Mouse (Mus musculus) spleen, embryonic (tissue): ENCODE data around the gene Ctsc.

Experiments used
- CTCF ChIA-PET: fragments of 350-600 bp; sonication (Branson Sonifier 250); formaldehyde crosslinking; loops from one replicate; lab custom pipeline; 2022; lab: Charles Lee

Ctsc gene

GRCm38 (mm10) chr7:88295989-88296388 lies 18.1 kb downstream of the Ctsc start:
- CTCF ChIA-PET: no interaction called here

DNA sequence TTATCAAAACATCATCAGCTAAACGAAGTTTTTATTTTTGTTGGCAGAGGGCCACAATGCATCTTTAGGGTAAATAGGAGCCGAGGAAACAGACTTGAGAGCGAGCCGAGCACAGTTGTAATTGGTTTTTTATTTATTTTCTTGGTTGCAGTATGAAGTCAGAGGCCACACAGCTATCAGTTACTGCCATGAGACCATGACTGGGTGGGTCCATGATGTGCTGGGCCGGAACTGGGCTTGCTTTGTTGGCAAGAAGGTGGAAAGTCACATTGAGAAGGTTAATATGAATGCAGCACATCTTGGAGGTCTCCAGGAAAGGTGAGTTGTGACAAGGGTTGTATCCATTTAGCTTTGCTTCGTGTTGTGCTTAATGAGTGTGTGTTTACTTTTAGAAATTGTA lies 19.0 kb downstream of the Ctsc start:
- CTCF ChIA-PET: no interaction called here

DNA sequence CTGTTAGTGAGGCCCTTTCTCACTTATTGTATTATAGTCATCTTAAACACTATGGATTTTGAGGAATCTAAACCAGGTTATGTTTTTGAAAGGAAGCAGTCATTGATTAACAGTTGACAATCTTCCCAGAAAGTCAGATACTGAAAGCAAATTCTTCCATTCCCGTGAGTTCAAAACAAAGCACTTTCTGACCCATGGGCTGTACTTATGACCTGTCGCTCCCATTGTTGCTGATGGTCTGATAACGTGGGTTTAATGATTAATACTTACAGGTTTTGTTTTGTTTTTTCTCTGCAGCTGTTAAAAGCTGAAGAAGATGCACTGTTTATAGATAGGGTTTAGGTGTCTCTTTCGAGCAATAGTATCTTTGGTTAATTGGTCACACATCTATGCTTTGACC lies 27.9 kb downstream of the Ctsc start:
- CTCF ChIA-PET: no interaction called here

GRCm38 (mm10) chr7:88306725-88307124 lies 28.8 kb downstream of the Ctsc start:
- CTCF ChIA-PET: interaction anchor here (0.6 kb wide), 1 partner anchor 59 kb away, joined by 6 read pairs; no protein-coding TSS in a partner anchor

GRCm38 (mm10) chr7:88310398-88311180 lies 32.7 kb downstream of the Ctsc start:
- CTCF ChIA-PET: no interaction called here

GRCm38 (mm10) chr7:88316408-88316807 lies 38.5 kb downstream of the Ctsc start:
- CTCF ChIA-PET: no interaction called here

- CTCF ChIA-PET: no interaction called here
These were observed 40.6 kb downstream of the Ctsc start for GRCm38 (mm10) chr7:88318474-88318873.

DNA sequence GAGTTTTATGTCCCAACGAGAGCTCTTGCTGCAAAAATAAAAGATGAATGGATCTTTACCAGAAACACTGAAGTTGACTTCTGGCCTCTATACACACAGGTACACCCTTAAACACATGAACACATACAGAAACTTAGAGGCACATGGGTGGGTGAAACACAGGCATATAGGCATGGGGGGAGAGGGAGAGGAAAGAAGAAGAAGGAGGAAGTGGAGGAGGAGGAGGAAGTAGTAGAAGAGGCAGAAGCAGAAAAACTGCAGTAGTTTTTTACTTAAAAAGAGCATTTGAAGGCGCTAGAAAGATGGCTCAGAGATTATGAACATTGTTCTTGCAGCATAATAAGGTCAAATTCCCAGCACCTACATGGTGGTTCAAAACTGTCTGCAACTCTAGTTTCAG lies 41.0 kb downstream of the Ctsc start:
- CTCF ChIA-PET: no interaction called here

- CTCF ChIA-PET: interaction anchor here (0.6 kb wide), 1 partner anchor 113 kb away, joined by 3 read pairs; no protein-coding TSS in a partner anchor
These were observed 41.7 kb downstream of the Ctsc start for GRCm38 (mm10) chr7:88319414-88320140.

DNA sequence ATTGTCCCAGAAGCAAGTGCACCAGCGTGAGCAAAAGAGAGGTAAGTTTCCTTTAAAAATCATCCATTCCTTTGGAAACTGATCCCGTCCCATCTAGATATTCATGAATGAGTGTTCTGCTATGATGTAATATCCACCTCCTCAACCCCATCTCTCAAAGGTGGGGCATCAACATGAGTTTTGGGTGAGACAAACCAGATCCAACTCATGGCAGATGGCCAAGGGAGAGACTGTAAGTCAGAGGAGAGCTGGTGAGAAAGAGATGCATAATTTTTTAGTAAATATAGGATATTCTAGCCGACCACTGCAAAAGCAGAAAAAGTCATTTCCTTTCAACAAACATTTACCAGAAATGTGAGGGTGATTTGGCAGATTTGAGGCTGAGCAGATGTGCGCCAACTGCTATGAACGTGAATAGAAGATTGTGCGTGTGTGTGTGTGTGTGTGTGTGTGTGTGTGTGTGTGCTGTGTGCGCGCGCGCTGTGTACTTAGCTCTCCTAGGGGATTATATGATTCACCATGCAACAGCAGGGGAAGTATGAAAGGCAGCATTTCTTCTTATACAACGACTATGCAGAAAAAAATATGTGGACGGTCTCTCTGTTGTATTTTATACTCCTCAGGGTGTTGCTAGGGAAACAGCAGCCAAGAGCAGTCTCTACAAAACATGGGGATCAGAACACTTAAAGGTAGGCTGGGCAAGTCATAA lies 42.9 kb downstream of the Ctsc start:
- CTCF ChIA-PET: no interaction called here

DNA sequence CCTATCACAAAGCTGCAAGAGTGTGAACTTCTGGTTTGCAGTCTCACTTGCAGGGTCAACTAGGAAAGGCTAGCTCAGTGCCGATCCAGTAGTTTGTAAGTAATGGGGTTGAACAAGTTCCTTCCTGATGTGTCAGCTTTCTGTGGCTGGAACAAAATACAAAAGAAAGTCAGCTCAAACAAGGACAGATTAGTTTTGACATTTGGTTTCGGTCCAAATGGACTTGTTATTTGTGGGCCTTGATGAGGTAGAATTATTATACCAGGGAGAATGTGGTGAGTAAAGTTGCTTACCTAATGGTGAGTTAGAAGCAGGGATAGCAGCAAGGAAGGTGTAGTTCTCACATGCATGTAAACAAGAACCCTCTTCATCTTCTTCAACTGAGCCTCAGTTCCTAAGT lies 44.5 kb downstream of the Ctsc start:
- CTCF ChIA-PET: no interaction called here

DNA sequence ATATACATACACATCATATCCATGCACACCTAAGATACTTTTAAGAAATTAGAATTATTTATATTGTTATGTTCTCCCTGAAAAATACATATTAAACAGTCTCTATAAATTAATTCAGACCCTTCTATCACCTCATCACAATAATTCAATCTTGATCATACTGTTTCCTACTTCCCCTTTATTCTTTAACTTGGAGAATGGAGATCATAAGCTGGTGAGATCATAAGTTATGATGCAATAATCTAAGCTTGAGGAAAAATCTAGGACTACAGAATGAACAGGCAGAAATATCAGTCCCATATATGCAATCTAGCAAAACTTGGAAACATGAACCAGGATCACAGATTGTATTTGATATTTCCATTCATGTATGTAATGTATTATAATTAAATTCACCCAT lies 49.6 kb downstream of the Ctsc start:
- CTCF ChIA-PET: no interaction called here

DNA sequence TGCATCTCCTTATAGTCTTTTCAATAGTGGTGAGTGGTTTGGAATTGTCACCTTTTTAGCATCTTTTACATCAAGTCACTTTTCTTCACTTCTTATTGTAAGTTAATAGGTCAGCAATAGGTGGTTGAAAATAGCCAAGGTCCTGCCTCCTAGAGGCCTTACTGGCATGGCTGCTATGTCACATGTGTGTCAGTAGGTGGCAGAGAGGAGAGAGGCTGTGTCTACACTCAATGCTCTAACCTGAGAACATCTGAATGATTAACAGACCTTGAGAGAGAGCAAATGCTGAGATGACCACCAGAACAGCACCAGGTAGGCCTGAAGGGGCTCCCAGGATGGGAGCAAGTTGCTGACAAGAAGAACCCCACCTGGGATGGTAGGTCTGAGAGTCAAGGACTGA lies 65.9 kb downstream of the Ctsc start:
- CTCF ChIA-PET: no interaction called here

DNA sequence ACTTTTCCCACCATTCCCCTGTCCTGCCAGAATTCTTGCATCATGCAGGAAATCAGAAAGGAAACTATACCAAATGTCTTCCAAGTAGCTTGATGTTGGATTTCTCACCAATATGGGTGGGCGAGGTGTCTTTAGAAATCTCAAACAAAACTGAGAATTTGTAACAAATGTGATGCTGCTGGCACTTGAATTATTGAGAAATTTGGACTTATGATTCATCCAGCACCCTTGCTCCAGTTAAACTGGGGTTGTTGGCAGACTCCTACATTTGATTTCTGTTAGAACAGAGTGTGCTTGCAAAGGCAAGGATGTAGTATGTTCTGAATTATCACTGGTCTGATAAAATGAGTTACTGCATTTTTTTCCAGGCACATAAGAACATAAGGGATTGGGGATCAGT lies 68.2 kb downstream of the Ctsc start:
- CTCF ChIA-PET: no interaction called here

- CTCF ChIA-PET: interaction anchor here (0.7 to 1.2 kb wide), 3 partner anchors 11 to 259 kb away, joined by 3 to 10 read pairs (median 3); no protein-coding TSS in a partner anchor
These were observed 79.2 kb downstream of the Ctsc start for GRCm38 (mm10) chr7:88356871-88357776.

DNA sequence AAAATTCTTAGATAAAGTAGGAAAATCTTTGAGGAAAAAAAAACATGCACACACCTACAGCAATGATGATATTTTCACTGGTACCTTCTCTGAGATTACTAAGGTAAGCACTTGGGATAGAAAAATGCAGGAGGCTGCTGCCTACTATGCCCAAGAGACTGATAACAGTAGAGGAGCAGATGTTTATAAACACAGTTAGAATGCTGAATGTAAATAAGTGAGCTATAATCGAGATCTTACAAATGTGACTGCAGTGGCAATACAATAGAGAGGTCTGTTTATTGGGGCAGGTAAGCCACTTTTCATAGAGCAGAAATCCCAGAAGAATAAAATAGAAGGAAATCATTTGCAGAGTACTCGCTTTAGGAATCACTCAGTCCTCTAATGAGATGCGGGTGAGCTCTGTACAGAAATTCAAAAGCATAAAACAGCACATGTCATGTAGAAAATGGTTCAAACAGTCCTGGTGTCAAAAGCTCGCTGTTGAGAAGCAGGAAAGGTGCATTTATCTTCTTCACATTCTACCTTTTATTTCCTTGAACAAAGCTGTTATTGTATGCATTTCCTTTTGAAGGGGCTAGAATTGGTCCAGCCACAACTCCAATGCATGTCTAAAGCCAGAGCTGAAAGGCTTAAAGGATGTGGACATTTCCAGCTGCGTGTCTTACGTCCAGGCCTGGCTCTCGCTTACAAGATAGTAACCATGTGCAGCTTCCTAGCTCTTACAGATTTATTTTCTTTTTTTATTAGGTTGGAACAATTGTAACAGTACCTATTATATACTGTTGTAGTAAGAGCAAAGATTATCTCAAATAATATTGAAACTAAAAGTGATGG lies 80.4 kb downstream of the Ctsc start:
- CTCF ChIA-PET: interaction anchor here (1.2 kb wide), 1 partner anchor 9 kb away, joined by 3 read pairs; no protein-coding TSS in a partner anchor
